Mouse (Mus musculus): ENCODE data around the gene Zbtb16. TPM values are rescaled to one million over a fixed set of nuclear protein-coding genes. Genes with fewer than 3 reads are reported as not detected.

Gene Zbtb16
- 10 to 100 TPM; 13.2 to 22.0 TPM for total RNA-seq (2023)

GRCm38 (mm10) chr9:48835631-48836565 is at the start of gene Zbtb16:
Gene Zbtb16 (minus strand): TSS chr9:48836222.

GRCm38 (mm10) chr9:48604939-48605598 is 231.0 kb downstream of the Zbtb16 start, which contains the start of gene Nnmt:
Gene Nnmt (minus strand): TSS chr9:48605153.

Other genes with a start within 250 kb of the Zbtb16 start
- gene Nnmt, start 231.1 kb downstream of the Zbtb16 start, total RNA-seq (2023) = not detected
- gene Htr3a, start 74.9 kb upstream of the Zbtb16 start, total RNA-seq (2023) = not detected
- gene Htr3b, start 128.8 kb upstream of the Zbtb16 start, total RNA-seq (2023) = not detected
- gene Usp28, start 149.2 kb upstream of the Zbtb16 start, total RNA-seq (2023) = 100 to 1,000 TPM; 168 to 198 TPM
- gene Zw10, start 219.4 kb upstream of the Zbtb16 start, total RNA-seq (2023) = 10 to 100 TPM; 46.8 to 47.6 TPM
- gene Tmprss5, start 245.0 kb upstream of the Zbtb16 start, total RNA-seq (2023) = not detected